Mouse (Mus musculus) splenic B cell, adult 2 months (primary cell): ENCODE measurements around the gene Cda.
A peak's percentile ranks its signal among the peaks of the same experiment; 100 is the strongest.

Experiments
- DNase-seq: peaks from one replicate; pipeline ENCODE4 v3.0.0-alpha.2; 2011; ENCODE audit warnings: low read depth, low spot score
- H3K27me3 ChIP-seq: 2 replicates; pipeline ENCODE4 v1.6.1; 2012; ENCODE audit warnings: mild to moderate bottlenecking, low read length, moderate library complexity, mixed read lengths; ENCODE audit not compliant: control insufficient read depth, poor library complexity, insufficient read depth, severe bottlenecking
- H3K36me3 ChIP-seq: 2 replicates; pipeline ENCODE4 v1.6.1; 2012; ENCODE audit warnings: mild to moderate bottlenecking, low read length, moderate library complexity, mixed read lengths; ENCODE audit not compliant: control insufficient read depth, poor library complexity, insufficient read depth, severe bottlenecking

The Cda gene

DNA sequence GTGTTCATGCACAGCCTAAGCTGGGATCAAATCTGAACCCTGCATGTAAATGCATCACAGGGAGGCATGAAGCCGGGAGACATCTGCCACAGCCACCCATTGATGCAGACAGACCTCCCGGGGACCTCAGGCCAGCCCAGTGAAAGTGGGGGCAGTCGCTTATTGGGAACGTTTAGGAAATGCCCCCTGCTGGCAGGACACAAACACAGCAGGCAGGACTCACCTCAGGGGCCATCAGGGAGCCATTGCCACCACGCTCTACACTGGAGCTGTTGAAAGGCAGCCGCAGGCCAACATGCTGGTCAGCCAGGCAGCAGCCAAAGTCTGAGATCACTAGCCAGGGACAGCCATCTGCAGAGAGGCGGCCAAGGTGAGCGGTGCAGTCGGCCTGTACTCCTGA, 52.0 kb downstream of the Cda start:
- Histone ChIP-seq H3K36me3 (peaks cover 8% of the 10 kb centered on the region), H3K27me3 (no peaks in the 10 kb centered on the region)
- peak; percentile 48 for DNase-seq

DNA sequence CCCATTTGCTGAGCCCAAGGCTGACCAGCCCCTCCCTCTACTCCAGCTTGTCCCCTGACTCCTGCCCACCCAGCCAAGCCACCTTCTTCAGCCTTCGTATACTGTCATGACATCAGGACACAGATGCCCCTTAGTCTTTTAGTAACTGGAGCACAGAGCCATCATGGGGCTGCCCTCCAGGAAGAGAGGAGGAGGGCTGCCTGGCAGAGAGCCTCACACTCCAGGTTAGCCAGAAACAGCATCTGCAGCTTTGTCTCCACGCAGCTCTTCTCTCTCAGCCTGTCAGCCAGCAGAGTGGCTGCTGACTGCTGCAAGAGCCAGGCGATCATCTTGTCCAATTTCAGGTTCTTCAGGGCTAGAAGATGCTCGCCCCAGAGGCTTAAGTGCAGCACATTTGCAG, 54.0 kb downstream of the Cda start:
- no peak for DNase-seq
- Histone ChIP-seq H3K27me3 (no peaks in the 10 kb centered on the region), H3K36me3 (peaks cover 8% of the 10 kb centered on the region)

DNA sequence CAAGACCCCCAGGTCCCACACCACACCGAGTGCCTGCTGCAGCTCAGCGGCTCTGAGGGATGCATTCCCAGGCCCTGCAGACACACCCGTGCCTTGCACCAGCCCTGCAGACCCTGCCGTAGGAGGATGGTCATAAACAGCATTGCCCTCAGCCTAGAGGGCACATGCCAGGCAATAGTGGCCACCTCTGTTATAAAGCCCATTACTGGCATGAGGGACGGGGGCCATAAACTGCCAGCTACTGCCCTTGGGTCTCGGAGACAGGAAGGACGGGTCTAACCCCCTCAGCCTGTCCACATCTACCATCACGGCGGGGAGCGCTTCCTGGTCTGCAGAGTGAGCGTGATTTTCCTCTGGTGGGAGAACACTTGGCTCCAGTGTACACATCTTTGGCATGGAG, 54.8 kb downstream of the Cda start:
- H3K36me3 ChIP-seq: peaks cover 8% of the 10 kb centered on the region
- no peak for DNase-seq
- no peaks in the 10 kb centered on the region for H3K27me3 ChIP-seq

DNA sequence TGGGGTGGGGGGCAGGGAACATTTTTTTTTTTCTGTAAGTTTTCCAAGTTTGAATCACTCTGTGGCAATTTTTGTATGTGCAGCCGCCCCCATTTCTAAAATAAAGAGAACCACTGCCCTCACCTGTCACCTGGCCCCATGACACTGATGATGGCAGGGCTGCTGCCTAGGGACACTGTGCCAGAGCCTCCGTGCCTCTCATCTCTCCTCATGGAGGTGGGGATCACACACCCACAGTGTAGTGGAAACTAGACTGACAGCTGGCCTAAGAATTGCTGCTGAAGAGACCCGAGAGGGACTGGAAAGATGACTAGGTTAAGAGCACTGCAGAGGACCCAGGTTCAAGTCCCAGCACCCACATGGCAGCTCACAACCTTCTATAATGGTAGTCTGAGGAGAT, 55.7 kb downstream of the Cda start:
- no peak for DNase-seq
- Histone ChIP-seq H3K27me3 (no peaks in the 10 kb centered on the region), H3K36me3 (peaks cover 7% of the 10 kb centered on the region)

DNA sequence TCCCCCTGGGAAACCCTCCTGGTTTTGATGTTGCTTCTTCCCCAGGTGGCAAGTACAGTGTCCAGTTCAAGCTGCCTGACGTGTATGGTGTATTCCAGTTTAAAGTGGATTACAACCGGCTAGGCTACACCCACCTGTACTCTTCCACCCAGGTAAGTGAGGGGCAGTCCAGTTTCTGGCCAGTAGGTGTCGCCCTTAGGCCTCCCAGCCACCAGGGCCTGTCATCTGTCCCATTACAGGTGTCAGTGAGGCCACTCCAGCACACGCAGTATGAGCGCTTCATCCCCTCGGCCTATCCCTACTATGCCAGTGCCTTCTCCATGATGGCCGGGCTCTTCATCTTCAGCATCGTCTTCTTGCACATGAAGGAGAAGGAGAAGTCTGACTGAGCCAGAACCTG, 56.2 kb downstream of the Cda start:
- H3K27me3 ChIP-seq: no peaks in the 10 kb centered on the region
- DNase-seq: peak; percentile 68
- peaks cover 7% of the 10 kb centered on the region for H3K36me3 ChIP-seq

DNA sequence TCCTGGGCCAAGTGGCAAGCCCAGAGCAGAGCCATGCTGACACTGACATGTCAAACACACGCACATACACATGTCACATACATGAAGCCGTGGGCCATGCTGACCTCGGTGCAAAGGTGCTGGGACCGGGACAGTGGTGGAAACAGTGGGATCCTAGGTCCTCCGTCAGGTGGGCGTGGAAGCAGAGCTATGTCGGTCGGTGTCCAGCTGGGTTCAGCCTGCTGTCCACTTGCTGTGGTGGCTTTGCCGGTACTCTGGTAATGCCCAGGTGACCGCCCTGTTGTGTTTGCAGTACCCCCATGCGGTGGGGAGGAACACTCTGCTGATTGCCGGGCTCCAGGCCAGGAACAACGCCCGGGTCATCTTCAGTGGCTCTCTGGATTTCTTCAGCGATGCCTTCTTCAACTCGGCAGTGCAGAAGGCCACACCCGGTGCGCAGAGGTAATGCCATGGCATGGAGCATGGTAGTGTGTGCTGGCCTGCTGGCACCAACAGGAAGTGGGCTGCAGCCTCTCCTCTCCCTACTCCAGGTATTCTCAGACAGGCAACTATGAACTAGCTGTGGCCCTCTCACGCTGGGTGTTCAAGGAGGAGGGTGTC, 57.4 kb downstream of the Cda start:
- Histone ChIP-seq H3K27me3 (no peaks in the 10 kb centered on the region), H3K36me3 (peaks cover 7% of the 10 kb centered on the region)
- no peak for DNase-seq

DNA sequence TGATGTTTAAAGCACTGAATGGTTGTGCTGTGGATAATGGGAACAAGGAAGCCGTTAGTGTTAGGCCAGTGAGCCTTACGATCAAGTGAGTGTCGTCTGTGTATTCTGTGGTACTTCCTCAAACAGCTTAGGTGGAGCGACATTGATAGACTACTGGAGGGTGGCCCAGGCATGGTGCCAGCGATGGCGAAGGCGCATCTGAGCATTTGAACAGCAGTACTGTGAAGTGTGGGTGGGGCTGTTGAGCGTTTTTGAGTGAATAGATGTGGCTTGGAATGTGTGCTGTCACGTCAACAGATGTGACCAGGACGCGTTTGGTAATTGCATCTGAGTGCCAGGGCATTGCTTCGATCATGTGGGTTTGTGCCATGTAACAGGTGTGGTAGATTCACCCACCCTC, 60.1 kb downstream of the Cda start:
- no peak for DNase-seq
- Histone ChIP-seq H3K27me3 (no peaks in the 10 kb centered on the region), H3K36me3 (no peaks in the 10 kb centered on the region; the same call in none of the 2 replicates)

DNA sequence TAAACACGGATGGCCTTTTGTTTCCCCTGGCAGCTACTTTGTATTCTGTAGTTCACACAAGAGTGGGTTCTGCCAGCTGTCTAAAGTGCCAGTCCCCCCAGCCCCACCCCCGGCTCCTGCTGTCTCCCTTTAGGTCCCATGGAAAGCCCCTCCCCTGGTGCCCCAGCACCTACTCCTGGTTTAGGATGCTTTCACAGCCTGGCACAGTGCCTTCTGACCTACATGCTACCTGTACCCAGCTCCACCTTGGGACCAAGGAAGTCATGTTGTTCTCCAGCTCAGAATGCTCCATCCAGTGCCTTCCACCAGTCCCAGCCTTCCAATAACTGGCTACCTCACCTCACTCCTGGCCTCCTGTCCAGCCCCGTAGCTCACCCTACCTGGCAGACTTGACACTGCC, 60.8 kb downstream of the Cda start:
- no peaks in the 10 kb centered on the region; the same call in none of the 2 replicates for H3K36me3 ChIP-seq
- DNase-seq: no peak
- H3K27me3 ChIP-seq: no peaks in the 10 kb centered on the region

DNA sequence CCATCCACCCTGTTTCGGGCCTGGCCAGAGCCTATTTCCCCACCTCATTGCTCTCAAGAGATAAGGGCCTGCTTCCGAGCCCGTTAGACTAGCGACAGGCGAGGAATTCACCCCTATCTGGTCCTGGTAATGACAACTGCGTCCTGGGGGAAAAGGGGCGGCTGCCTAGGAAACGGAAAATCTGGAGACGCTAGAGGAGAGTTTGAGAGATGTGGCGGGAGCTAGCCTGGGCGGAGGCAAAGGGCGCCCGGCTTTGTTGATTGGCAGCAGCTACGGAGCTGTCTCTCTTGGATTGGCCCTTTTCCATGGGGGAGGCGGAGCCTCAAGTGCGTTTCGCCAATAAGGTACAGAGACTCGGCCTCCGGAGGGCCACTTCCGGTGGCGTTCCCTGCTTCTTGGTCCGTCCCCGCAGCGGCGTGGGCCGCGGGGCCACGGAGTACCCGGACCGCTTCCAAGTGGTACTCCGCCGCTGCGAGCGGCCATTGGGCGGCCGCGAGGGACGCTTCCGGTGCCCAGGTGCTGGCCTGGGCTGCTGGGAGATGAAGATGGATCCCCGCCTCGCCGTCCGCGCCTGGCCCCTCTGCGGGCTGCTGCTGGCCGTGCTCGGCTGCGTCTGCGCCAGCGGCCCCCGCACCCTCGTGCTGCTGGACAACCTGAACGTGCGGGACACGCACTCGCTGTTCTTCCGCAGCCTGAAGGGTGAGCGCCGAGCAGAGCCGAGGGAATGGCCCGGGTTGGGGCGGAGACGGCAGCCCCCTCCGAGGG, 63.3 kb downstream of the Cda start, which contains the start of gene Ddost:
Gene Ddost, plus strand, starts transcription at position 391 of the 765 bp plus-strand sequence.
- no peaks in the 10 kb centered on the region for H3K27me3 ChIP-seq
- H3K36me3 ChIP-seq: no peaks in the 10 kb centered on the region; the same call in 1 of the 2 replicates
- peak; percentile 98 for DNase-seq

DNA sequence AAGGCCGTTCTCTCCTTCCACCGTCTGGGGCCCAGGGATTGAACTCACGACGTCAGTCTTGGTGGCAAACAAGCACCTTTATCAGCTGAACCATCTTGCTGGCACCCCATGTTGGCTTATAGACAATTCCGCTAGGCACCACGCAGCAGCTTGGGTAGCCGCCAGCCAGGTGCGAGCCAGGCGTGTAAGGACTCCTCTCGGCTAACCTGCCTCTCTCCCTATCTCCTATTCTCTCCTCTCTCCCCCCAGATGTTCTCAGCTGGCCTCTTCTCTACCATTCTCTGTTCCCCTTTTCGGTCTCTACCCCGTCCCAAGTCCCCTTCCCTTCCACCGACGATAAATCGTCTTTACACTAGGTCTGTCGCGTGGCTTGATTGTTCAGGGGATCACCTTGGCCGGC, 64.0 kb downstream of the Cda start:
- H3K36me3 ChIP-seq: no peaks in the 10 kb centered on the region; the same call in 1 of the 2 replicates
- peak; percentile 37 for DNase-seq
- H3K27me3 ChIP-seq: no peaks in the 10 kb centered on the region

DNA sequence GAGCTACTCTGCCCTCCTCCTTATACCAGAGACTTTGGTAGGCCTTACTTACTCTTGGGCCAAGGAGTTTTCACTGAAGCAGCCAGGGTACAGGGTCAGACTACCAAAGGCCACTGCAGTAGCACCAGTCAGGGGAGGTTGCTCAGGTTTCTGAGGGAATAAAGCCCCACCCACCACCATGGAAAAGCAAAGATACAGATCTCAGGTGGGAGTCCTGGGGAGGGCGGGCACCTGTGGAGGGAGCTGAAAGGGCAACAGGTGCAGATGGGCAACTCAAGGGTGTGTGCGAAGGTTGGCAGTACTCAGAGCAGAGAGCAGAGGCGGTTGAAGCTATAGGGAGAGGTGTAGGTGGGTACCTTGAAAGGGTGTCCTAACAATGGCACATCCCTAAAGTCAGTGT, 64.8 kb downstream of the Cda start:
- Histone ChIP-seq H3K36me3 (no peaks in the 10 kb centered on the region), H3K27me3 (no peaks in the 10 kb centered on the region)
- DNase-seq: no peak

DNA sequence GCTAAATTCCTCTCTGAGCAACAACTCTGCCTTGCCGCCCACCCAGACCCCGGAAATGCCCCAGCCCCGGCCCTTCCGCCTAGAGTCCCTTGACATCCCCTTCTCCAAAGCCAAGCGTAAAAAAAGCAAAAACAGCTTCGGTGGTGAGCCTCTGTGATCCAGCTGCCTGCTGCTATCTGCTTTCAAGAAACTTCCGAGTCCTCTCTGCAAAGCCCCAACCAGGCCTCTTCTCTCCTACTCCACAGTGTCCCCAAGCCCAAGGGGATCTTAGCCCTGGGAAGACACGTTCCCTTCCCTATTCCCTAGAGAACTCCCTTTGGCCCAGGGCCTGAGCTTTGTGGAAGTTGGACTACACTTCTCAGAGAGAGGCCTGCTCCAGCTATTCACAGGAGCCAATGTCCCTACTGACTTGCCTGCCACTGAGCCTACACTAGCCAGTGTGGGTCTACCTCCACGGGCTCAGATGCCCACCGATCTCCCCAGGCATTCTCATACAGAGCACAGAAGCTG, 66.5 kb downstream of the Cda start:
- H3K27me3 ChIP-seq: no peaks in the 10 kb centered on the region
- no peaks in the 10 kb centered on the region for H3K36me3 ChIP-seq
- DNase-seq: no peak

DNA sequence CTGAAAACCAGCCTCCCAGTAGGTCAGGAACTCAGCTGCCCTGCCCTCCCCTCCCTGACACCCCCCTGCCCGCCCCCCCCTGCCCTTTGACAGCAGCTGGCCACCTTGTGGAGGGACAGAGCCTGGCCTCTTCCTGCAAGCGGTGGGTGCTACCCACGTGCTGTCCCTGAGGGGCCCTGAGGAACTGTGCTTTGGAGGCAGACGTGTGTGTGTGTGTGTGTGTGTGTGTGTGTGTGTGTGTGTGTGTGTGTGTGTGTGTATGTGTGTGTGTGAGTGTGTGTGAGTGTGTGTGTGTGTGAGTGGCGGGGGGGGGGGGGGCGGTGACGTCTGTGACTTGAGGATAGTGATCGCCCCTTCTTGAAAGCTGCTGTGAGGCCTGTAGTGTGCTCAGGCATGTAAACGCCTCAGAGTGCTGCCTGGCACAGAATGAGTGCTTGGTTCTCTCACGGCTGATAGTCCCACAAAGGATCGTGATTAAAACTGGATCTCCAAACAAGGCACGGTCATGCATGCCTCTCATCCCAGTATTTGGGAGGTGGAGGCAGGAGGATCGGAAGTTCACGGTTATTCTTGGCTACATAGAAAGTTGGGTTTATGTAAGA, 73.7 kb downstream of the Cda start:
- H3K27me3 ChIP-seq: no peaks in the 10 kb centered on the region
- DNase-seq: no peak
- no peaks in the 10 kb centered on the region for H3K36me3 ChIP-seq

DNA sequence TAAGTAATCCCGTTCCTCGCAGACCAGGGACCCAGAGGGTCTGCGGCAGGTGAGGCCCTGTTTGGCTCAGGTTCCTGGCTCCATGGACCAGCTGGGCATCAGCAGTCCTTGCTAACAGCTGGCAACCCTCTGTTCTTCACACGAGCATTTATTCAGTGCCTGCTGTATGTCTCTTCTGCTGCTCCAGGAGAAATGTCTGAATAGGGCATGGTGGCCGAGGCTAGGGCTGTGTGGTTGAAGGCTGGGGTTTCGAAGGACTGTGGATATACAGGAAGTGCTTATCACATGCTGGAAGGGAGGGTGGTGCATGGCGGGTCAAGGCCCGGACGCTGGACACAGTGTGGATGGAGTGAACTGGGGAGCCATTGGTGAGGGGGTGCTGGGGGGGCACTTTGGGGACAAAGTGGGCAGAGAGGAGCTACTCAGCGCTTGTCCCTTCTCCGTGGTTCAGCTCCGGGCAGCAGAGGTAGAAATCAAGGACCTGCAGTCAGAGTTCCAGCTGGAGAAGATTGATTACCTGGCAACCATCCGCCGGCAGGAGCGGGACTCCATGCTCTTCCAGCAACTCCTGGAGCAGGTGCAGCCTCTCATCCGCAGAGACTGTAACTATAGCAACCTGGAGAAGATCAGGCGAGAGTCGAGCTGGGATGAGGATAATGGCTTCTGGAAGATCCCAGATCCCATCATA, 74.4 kb downstream of the Cda start:
- Histone ChIP-seq H3K27me3 (no peaks in the 10 kb centered on the region), H3K36me3 (no peaks in the 10 kb centered on the region)
- DNase-seq: no peak

DNA sequence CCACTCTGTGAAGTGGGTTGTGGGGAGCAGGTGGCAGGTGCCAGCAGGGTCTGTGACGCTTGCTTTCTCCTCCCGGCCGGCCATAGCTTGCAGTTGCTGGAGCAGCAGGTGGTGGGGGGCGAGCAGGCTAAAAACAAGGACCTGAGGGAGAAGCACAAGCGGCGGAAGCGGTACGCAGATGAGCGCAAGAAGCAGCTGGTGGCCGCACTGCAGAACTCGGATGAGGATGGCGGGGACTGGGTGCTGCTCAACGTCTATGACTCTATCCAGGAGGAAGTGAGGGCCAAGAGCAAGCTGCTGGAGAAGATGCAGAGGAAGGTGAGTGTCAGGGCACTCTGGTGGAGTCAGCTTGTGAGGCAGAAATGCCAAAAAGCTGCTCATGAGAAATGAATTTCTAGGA, 75.8 kb downstream of the Cda start:
- H3K27me3 ChIP-seq: no peaks in the 10 kb centered on the region
- no peak for DNase-seq
- no peaks in the 10 kb centered on the region for H3K36me3 ChIP-seq
